Mouse (Mus musculus) bone marrow, adult 2 months (tissue): ENCODE measurements around the gene Atf6.

ENCODE experiments used
- CTCF ChIP-seq: fragments of 200-500 bp; IDR thresholded peaks from 2 replicates; pipeline ENCODE4 v1.5.1; 2011; ENCODE audit warnings: low read length, control low read depth; ENCODE audit not compliant: control insufficient read depth, insufficient read depth
- POLR2A ChIP-seq: fragments of 200-500 bp; IDR thresholded peaks from 2 replicates; pipeline ENCODE4 v1.6.1; 2011; ENCODE audit warnings: low read depth, mild to moderate bottlenecking, control low read depth, low read length, borderline replicate concordance; ENCODE audit not compliant: control insufficient read depth

DNA sequence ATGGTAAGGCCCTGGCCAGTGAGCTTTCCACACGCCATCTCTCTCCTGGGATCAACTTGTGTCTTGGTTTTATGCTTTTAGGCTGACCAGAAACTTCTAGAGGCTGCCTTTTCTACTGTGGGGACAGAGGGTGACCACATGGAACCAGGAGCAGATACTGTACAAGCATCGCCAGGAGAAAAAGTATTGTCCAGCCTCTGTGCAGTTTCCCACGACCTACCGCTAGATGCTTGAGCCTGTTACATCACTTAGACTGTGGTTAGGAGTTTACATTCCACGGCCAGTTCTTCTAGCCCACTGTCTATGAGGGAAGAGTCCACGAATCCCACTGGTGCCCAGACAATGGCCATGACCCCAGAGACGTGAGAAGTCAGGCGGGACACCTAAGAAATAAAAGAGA lies 166.0 kb downstream of the Atf6 start:
- TF ChIP-seq CTCF (no peak), POLR2A (no peak)
